Mouse (Mus musculus): ENCODE results near the gene Olfr52. TPM values are rescaled to one million over a fixed set of nuclear protein-coding genes. Genes with fewer than 3 reads are reported as not detected.

Gene Olfr52
- polyA plus RNA-seq, 1 experiment from 2014 or later, result not detected

Other genes starting within 250 kb of the Olfr52 start
- gene Olfr1028, start 235.2 kb downstream of the Olfr52 start, polyA plus RNA-seq (2015; fragmentation: Nextera tagmentation; extraction: Ambion mirVana), result not detected in 2 replicates
- not detected in 2 replicates for gene Olfr1029, start 211.8 kb downstream of the Olfr52 start, polyA plus RNA-seq (2015; fragmentation: Nextera tagmentation; extraction: Ambion mirVana)
- not detected in 2 replicates for gene Olfr1030, start 206.4 kb downstream of the Olfr52 start, polyA plus RNA-seq (2015; fragmentation: Nextera tagmentation; extraction: Ambion mirVana)
- gene Olfr1031, start 195.4 kb downstream of the Olfr52 start, polyA plus RNA-seq (2015; fragmentation: Nextera tagmentation; extraction: Ambion mirVana), result not detected in 2 replicates
- gene Olfr1032, start 180.1 kb downstream of the Olfr52 start, polyA plus RNA-seq (2015; fragmentation: Nextera tagmentation; extraction: Ambion mirVana), result not detected in 2 replicates
- gene Olfr1033, start 165.1 kb downstream of the Olfr52 start, polyA plus RNA-seq (2015; fragmentation: Nextera tagmentation; extraction: Ambion mirVana), result not detected in 2 replicates
- not detected in 2 replicates for gene Olfr1034, start 139.8 kb downstream of the Olfr52 start, polyA plus RNA-seq (2015; fragmentation: Nextera tagmentation; extraction: Ambion mirVana)
- not detected in 2 replicates for gene Olfr1036, start 111.7 kb downstream of the Olfr52 start, polyA plus RNA-seq (2015; fragmentation: Nextera tagmentation; extraction: Ambion mirVana)
- not detected in 2 replicates for gene Olfr1037, start 98.3 kb downstream of the Olfr52 start, polyA plus RNA-seq (2015; fragmentation: Nextera tagmentation; extraction: Ambion mirVana)
- not detected in 2 replicates for gene Olfr1039, start 49.8 kb downstream of the Olfr52 start, polyA plus RNA-seq (2015; fragmentation: Nextera tagmentation; extraction: Ambion mirVana)
- gene Olfr1040, start 39.0 kb downstream of the Olfr52 start, polyA plus RNA-seq (2015; fragmentation: Nextera tagmentation; extraction: Ambion mirVana), result not detected in 2 replicates
- gene Olfr1042, start 23.8 kb downstream of the Olfr52 start, polyA plus RNA-seq (2015; fragmentation: Nextera tagmentation; extraction: Ambion mirVana), result not detected in 2 replicates
- not detected in 2 replicates for gene Olfr1043, start 18.2 kb downstream of the Olfr52 start, polyA plus RNA-seq (2015; fragmentation: Nextera tagmentation; extraction: Ambion mirVana)
- gene Olfr1044, start 7.9 kb downstream of the Olfr52 start, polyA plus RNA-seq (2015; fragmentation: Nextera tagmentation; extraction: Ambion mirVana), result not detected in 2 replicates
- not detected in 2 replicates for gene Olfr1045, start 17.3 kb upstream of the Olfr52 start, polyA plus RNA-seq (2015; fragmentation: Nextera tagmentation; extraction: Ambion mirVana)
- gene Olfr1046, start 33.6 kb upstream of the Olfr52 start, polyA plus RNA-seq (2015; fragmentation: Nextera tagmentation; extraction: Ambion mirVana), result not detected in 2 replicates
- not detected in 2 replicates for gene Olfr1047, start 45.7 kb upstream of the Olfr52 start, polyA plus RNA-seq (2015; fragmentation: Nextera tagmentation; extraction: Ambion mirVana)
- not detected in 2 replicates for gene Olfr1048, start 54.6 kb upstream of the Olfr52 start, polyA plus RNA-seq (2015; fragmentation: Nextera tagmentation; extraction: Ambion mirVana)
- not detected in 2 replicates for gene Olfr1049, start 72.6 kb upstream of the Olfr52 start, polyA plus RNA-seq (2015; fragmentation: Nextera tagmentation; extraction: Ambion mirVana)
- gene Olfr1051, start 93.4 kb upstream of the Olfr52 start, polyA plus RNA-seq (2015; fragmentation: Nextera tagmentation; extraction: Ambion mirVana), result not detected in 2 replicates
- gene Olfr1052, start 106.8 kb upstream of the Olfr52 start, polyA plus RNA-seq (2015; fragmentation: Nextera tagmentation; extraction: Ambion mirVana), result not detected in 2 replicates
- gene Olfr1053, start 129.6 kb upstream of the Olfr52 start, polyA plus RNA-seq (2015; fragmentation: Nextera tagmentation; extraction: Ambion mirVana), result not detected in 2 replicates
- not detected in 2 replicates for gene Olfr1054, start 149.8 kb upstream of the Olfr52 start, polyA plus RNA-seq (2015; fragmentation: Nextera tagmentation; extraction: Ambion mirVana)
- not detected in 2 replicates for gene Olfr1055, start 164.6 kb upstream of the Olfr52 start, polyA plus RNA-seq (2015; fragmentation: Nextera tagmentation; extraction: Ambion mirVana)
- not detected in 2 replicates for gene Olfr1056, start 176.8 kb upstream of the Olfr52 start, polyA plus RNA-seq (2015; fragmentation: Nextera tagmentation; extraction: Ambion mirVana)
- gene Olfr1057, start 192.7 kb upstream of the Olfr52 start, polyA plus RNA-seq (2015; fragmentation: Nextera tagmentation; extraction: Ambion mirVana), result not detected in 2 replicates
- not detected in 2 replicates for gene Olfr1058, start 202.9 kb upstream of the Olfr52 start, polyA plus RNA-seq (2015; fragmentation: Nextera tagmentation; extraction: Ambion mirVana)
- gene Olfr1061, start 228.4 kb upstream of the Olfr52 start, polyA plus RNA-seq (2015; fragmentation: Nextera tagmentation; extraction: Ambion mirVana), result not detected in 2 replicates
- not detected in 2 replicates for gene Olfr1062, start 241.1 kb upstream of the Olfr52 start, polyA plus RNA-seq (2015; fragmentation: Nextera tagmentation; extraction: Ambion mirVana)